Mouse (Mus musculus): ENCODE results near the gene Papola.

DNA sequence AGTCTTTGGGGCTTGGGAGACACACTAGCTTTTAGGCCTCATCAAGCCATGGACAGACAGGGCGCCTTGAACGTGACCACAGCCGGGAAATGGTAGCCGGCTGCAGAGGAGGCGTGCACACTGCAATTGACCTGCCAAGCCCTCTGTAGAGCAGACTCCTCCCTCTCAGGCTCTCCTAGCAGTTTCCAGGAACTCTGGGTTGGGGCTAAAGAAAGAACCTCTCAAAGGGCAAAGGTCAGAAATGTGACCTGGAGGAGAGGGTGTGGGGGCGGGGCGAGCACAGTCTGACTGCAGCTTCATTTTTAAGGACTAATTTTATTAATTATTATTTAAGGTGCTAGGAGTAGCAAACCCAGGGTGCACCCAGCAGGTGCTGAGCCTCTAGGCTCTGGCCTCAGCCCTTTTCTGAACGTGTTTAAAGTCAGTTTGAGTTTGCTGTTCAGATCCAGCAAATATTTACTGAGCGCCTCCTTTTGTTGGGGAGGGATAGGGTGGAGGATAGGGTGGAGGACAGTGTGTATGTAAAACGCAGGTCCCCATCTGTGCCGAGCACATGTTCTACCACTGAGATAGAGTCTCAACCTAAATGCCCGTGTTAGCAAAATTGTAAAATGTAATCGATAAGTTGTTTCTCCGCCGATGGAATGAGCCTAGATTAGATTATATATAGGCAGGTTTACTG, 26.5 kb upstream of the Papola start:
- TF ChIP-seq CTCF (IDR thresholded peaks at IDR 0.05; ENCODE audit: low read depth) (no peak), EP300 (IDR thresholded peaks at IDR 0.05; ENCODE audit: low read depth) (0 out of 2 replicates have a peak, but pooled peaks have one; percentile 29)
